Mouse (Mus musculus) heart, adult 18-20 months (tissue): ENCODE measurements at regions not wholly inside any gene's neighbourhood (a gene's known extent, or its start where the extent isn't known, plus 50 kb on each side); places are given as distances from the start of the nearest gene placed in this dataset.

Experiments
- DNase-seq, 2 experiments: peaks; one replicate each; pipeline ENCODE4 v3.0.0; 2021 to 2022; ENCODE audit warnings: mixed read lengths in 1 of 2

DNA sequence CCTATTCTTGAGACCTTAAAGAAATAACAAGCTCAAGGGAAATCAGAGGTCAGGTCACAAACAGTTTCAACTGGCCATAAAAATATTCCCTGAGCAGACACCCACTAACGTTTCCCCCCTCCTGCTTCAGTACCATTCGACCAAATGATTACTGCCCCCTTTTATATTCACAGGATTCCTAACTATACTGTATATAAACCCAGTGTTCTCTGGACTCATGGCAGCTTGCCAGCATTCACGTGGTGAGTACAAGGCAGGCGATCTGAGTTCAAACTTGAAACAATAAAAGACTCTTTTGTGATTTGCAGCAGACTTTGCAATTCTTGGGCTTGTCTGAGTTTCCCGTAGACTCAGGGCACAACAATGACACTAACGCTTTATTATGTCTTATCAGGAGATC is 989.0 kb upstream of the H2afb3 start:
- DNase-seq, result no peak

DNA sequence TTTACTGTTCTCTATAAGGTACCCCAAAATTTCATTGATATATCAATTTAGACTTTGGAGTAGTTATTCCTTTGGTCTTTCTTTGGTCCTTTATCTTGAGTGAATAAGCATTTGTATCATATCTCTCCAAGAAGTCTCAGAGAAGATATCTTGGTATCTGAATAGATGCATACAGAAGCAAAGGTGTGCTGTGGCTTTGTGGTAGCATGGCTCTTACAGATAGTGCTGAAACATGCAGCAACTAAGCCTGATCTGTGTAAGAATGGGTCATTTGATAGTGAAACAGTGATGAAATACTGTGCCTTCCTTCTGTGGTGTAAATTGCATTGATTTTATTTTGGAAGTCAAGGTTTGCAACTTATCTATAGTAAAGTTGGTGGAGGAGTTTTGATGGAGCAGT is 978.3 kb upstream of the H2afb3 start:
- no peak for DNase-seq

DNA sequence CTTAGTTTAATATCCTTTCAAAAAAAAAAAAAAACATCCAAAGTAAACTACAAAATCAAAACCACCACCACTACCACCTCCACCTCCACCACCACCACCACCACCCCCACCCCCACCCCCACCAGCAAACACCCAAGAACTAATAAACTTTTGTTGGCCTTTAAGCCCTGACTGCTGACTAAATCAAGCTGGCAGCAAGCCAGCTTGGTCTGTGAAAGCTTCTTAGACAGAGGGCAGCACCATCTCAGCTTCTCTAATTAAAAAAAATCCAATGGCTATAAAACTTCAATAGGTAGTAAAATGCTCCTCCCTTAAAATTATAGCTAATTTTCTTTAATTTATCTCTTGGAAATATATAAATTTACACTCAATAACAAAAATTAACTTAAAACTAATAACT is 957.2 kb upstream of the H2afb3 start:
- DNase-seq, result no peak

DNA sequence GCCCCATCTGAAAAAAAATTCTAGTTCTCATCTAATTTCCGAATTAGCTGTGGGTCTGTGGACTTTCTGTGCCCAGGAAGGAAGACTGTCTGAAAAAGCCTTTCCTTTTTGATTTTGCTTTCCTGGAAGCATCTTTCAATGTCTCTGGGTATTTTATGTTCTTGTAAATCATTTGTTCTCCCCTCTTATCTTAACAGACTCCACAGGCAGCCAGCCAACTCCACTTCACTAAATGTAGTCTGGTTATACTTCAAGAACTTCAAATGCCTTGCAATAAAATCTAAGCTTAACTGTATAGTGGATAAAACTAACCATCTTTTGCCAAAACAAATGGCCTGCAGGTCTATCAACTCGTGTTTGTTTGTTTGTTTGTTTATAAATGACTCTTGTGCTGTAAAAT is 956.7 kb upstream of the H2afb3 start:
- DNase-seq, result peak; percentile 0 to 6

DNA sequence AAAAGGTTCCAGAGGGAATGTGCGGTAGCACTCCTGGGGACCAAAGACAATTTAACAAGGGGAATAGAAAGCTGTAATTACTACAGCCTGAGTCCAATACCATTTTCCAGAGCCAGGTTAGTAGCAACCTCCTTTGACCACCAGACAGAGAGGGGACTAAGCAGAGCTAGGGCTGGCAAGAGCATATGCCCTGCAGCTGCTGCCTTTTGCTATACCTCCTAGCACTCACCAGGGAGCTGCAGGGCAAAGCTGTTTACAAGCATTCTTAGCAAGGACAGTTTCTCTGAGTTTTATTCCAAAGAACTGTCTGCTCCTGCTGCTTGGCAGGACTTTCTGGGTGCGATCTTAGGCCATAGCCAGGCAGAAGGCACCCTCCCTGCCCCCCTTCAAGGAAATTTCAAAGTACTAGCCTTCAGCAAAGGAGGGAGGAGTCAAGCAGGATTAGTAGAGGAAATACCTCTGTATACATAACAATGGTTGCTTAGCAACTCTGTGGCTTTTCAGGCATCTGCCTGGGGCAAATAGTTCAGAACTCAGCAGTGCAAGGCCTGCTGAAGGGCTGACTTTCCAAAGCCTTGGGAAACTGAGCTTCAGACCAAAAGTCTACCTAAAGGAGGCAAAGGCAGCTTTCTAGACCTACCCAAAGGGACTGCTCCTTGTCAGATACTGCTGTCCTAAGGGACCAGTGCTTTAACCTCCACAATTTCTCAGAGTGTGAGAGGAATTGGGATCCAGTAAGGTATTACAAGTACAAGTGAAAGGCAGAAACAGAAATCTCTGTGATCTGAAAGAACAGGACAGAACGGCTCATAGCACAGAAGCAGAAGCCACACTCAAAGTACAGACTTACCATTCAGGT is 919.5 kb upstream of the H2afb3 start:
- DNase-seq, result peak in 1 of 2 experiments; percentile 1
